Mouse (Mus musculus) kidney, postnatal 4 days (tissue): ENCODE data around the gene Carf.
A peak's percentile ranks its signal among the peaks of the same experiment; 100 is the strongest.

Experiments used
- DNase-seq, 2 experiments: peaks; one replicate each; pipeline ENCODE4 v3.0.0; 2021; ENCODE audit warnings: mixed read lengths in 2 of 2

Gene Carf

GRCm38 (mm10) chr1:60179932-60180783 is 82.1 kb downstream of the Carf start, which contains the start of gene Nbeal1:
Gene Nbeal1 (plus strand): TSS chr1:60180599.
- peak; percentile 99 to 100 for DNase-seq

- no peak for DNase-seq
These were observed 82.8 kb downstream of the Carf start for GRCm38 (mm10) chr1:60180784-60181221.

- no peak for DNase-seq
These were observed 90.4 kb downstream of the Carf start for GRCm38 (mm10) chr1:60188454-60188853.

- DNase-seq: peak; percentile 11 to 29
These were observed 98.8 kb downstream of the Carf start for GRCm38 (mm10) chr1:60196813-60197212.

- no peak for DNase-seq
These were observed 101.0 kb downstream of the Carf start for GRCm38 (mm10) chr1:60199006-60199405.
